Mouse (Mus musculus) kidney, postnatal 14 days (tissue): ENCODE results near the gene Ssb.

Source experiments
- DNase-seq: peaks from one replicate; pipeline ENCODE4 v3.0.0; 2022; ENCODE audit warnings: mixed read lengths

The Ssb gene

GRCm38 (mm10) chr2:69861485-69862091 lies at the start of gene Ssb:
TSS of gene Ssb (plus strand) at chr2:69861562.
- peak; percentile 97 for DNase-seq

- DNase-seq = no peak
Observed at GRCm38 (mm10) chr2:69816575-69816974, 44.8 kb upstream of the Ssb start.

- DNase-seq = no peak
Observed at GRCm38 (mm10) chr2:69818350-69819085, 42.8 kb upstream of the Ssb start.

- DNase-seq = no peak
Observed at GRCm38 (mm10) chr2:69820201-69820600, 41.2 kb upstream of the Ssb start.

- DNase-seq = no peak
Observed at GRCm38 (mm10) chr2:69821711-69822110, 39.7 kb upstream of the Ssb start, which contains the start of gene Klhl23. TSS of gene Klhl23 (plus strand) at chr2:69821944.

GRCm38 (mm10) chr2:69822361-69823128 lies 38.8 kb upstream of the Ssb start:
- peak; percentile 61 for DNase-seq

- peak; percentile 58 for DNase-seq
Observed at GRCm38 (mm10) chr2:69823129-69823677, 38.2 kb upstream of the Ssb start.

- DNase-seq = no peak
Observed at GRCm38 (mm10) chr2:69825898-69826297, 35.5 kb upstream of the Ssb start.

GRCm38 (mm10) chr2:69826380-69826779 lies 35.0 kb upstream of the Ssb start:
- DNase-seq = peak; percentile 44

GRCm38 (mm10) chr2:69828031-69828430 lies 33.3 kb upstream of the Ssb start:
- no peak for DNase-seq

GRCm38 (mm10) chr2:69829680-69830079 lies 31.7 kb upstream of the Ssb start:
- no peak for DNase-seq

- DNase-seq = no peak
Observed at GRCm38 (mm10) chr2:69830116-69830515, 31.2 kb upstream of the Ssb start.

- no peak for DNase-seq
Observed at GRCm38 (mm10) chr2:69837244-69837967, 24.0 kb upstream of the Ssb start.

GRCm38 (mm10) chr2:69837996-69838395 lies 23.4 kb upstream of the Ssb start:
- no peak for DNase-seq

GRCm38 (mm10) chr2:69838707-69839106 lies 22.7 kb upstream of the Ssb start:
- no peak for DNase-seq

GRCm38 (mm10) chr2:69840261-69840660 lies 21.1 kb upstream of the Ssb start:
- DNase-seq = no peak

- peak; percentile 38 for DNase-seq
Observed at GRCm38 (mm10) chr2:69849215-69849614, 12.1 kb upstream of the Ssb start.

GRCm38 (mm10) chr2:69851427-69852058 lies 9.8 kb upstream of the Ssb start:
- no peak for DNase-seq

GRCm38 (mm10) chr2:69856392-69856791 lies 5.0 kb upstream of the Ssb start:
- DNase-seq = no peak

GRCm38 (mm10) chr2:69857882-69858281 lies 3.5 kb upstream of the Ssb start:
- no peak for DNase-seq

- peak; percentile 38 for DNase-seq
Observed at GRCm38 (mm10) chr2:69860972-69861452, 350 bp upstream of the Ssb start.

- DNase-seq = no peak
Observed at GRCm38 (mm10) chr2:69862117-69862657, 825 bp downstream of the Ssb start.
